Mouse (Mus musculus) kidney, postnatal 36 days (tissue): ENCODE measurements around the gene Mybbp1a.

Experiments used
- DNase-seq, 2 experiments: peaks; one replicate each; pipeline ENCODE4 v3.0.0; 2021 to 2022; ENCODE audit warnings: mixed read lengths in 2 of 2

Gene Mybbp1a

DNA sequence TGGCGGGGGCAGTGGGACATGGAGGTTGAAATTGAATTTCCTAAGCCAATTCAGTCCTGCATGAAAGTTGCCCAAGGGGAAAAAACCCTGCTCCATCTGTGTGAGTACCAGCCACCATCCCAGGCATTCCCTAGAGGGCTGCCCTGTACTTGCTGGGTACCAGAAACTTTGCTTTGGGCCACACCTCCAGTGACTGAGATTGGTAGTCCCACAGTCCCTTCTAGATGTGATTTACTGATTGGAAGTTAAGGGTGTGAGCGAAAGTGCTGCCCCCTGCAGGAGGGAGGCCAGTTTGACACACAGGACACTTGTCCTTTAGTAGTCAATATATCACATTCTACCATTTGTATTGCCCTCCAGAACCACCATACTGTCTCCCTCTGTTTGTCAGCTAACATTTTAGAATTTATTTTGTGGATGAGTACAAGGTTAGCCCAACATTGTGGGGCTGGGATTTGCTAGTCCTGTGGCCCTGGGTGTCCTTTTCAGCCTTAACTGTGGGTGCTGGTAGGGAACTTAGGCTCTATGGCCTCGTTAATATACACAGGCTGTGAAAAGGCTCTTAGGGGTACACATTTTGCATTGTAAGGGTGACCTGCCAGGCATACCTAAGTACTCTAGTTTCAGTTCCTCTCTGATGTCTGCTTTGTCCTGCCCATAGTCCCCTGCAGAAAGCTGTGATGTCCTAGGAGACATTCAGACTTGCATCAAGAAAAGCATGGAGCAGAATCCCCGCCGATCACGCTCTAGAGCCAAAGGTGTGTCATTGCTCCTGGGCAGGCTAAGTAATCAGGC is 5.4 kb downstream of the Mybbp1a start:
- DNase-seq: peak; percentile 54 to 79

DNA sequence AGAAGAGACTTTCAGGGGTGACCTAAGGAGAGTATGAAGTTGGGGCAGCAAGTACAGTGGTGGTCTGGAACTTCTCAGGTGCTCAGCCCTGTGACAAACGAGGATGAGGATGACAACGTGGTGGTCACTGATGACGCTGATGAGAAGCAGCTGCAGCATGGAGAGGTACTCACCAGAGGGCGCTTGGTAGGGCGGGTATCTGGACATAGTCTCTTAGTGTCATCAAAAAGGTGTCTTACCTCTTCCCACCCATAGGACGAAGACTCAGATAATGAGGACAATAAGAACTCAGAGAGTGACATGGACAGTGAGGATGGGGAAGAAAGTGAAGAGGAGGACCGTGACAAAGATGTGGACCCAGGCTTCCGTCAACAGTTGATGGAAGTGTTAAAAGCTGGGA is 6.3 kb downstream of the Mybbp1a start:
- no peak for DNase-seq

DNA sequence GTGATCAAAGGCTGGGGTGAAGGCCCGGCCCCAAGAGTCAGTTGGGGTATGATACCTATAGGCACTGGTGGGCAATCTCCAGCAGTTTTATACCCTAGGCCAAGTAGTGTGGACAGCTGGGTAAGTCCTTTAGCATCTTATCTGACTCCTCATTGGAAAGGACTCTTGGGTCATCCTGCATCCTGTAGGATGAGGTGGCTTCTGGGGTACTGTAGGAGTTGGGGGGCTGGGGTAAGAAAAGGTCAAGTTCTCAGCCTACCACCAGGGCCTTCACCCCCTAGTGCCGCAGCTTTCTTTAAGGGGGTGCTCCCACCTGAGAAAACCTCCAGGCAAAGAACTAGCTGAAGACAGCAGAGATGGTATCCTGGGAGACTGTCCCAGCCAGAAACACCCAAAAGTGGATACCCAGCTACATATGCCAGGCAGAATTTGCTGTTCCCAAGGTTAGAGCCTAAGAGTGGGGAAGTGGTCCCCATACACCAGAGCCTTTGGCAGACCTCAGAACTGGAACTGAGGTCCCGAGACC is 11.0 kb downstream of the Mybbp1a start:
- DNase-seq: no peak

DNA sequence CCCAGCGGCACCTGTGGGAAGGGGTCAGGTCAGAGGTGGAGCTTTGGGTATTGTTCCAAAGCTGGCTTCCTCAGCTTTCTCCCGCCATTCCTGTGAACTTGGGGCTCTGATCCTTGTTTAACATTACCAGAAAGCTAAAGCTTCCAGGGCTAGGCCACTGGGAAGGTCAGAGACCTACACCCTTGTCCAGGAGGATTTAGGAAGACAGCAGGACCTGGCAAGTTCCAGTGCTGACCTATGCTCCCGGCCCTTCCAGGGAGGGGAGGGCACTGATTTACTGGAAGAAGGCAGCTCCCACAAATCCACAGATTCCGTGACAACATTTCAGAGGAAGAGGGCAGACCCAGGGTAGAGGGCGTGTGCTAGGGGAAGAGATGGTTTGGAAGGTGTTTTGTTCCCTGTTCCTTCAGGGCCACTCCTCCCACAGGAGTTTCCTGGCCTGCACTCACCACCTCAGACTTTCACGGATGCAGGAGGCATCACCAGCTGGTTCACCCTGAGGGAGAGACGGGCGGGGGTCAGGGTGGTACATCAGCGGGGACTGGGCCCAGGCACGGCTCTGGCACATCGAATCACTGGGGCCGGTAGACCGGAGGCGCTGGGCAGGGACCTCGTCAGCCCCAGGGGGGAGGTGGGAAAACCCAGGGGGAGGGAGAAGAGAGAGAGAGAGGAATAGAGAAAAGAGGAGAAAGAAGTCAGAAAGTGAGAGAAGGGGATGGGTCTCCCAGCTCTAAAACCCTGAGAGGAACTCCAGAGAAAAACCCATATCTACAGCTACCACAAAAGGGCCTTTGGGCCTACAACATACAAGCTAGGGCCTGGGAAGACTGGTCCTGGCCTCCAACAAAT is 12.2 kb downstream of the Mybbp1a start:
- DNase-seq: no peak

DNA sequence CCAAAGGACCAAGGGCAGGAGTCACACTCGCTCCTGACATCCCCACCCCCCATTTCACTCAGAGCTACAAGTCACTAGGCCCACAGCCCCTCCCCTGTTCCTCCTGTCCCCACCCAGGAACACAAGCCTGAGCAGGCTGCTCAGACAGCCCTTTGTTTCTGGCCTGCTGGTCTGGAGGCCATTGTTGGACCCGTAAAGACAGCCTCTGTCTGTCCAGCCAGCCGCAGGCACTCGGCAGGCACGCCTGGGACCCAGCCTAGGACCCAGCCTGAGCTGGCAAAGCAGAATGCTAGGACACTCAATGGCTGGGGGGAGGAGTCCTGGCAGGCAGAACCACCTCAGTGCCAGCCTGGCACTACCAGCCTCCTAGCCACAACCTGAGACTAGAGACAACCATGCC is 14.5 kb downstream of the Mybbp1a start:
- no peak for DNase-seq

DNA sequence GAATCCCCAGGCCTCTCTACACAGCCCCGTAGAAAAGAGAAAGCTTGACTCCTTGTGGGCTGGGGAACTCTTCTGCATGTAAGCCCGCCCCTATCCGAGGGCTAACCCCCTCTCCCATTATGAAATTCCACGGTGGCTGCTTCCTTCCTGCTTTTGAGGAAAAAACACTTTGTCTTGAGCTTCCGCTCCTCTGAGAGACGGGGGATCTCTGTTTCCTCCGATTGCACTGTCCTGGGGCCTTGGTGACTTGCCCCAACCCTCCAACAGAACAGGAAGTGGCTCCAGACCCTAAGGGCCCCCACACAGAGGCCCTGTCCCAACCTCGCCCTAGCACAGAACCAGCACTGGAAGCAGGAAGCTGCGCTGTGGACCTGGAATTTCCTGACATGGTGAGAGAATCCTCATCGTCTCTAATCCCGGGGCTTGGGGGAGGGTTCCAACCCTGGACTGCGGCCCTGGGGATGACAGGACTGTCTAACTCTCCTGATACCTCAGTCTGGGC is 16.9 kb downstream of the Mybbp1a start:
- peak; percentile 63 to 66 for DNase-seq

DNA sequence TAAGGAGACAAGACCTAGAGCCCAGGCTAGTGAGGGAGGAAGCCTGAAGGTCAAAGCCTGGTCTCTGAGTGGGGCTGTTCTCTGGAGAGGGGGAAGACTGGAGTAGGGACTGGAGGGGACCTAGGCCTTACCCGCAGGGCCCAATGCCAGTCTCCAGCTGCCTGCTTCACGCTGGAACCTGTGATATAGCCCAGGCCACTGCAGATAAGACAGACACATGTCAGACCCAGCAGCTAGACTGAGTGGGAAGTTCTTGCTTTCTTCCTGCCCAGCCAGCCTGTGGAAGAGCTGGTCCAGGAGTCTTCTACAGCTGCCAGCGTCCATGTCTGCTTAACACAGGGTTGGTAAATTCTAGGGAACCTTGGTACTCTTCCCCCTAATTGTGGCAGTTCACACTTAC is 17.3 kb downstream of the Mybbp1a start:
- no peak for DNase-seq

DNA sequence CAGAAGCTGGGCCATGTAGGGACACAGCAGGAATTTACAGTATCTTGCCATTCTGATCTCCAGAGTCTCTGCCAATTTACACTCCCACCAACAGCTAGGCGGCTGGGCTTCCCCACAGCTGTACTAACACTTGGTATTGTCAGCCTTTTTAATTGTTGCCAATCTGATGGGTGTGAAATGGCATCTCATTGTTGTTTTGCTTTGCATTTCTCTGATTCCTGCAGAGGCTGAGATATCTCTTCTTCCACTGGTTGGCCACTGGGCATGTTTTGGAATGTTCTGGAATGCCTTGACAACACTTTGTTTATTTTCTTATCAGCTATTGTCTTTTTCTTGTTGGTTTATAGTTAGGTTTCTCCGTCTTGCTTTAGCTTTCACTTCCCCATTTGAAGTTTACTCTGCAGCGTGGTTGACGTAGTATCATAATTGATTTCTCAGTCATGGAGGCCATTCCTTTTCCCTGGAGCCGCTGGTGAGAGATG is 20.4 kb downstream of the Mybbp1a start:
- DNase-seq: peak in 1 of 2 experiments; percentile 21

DNA sequence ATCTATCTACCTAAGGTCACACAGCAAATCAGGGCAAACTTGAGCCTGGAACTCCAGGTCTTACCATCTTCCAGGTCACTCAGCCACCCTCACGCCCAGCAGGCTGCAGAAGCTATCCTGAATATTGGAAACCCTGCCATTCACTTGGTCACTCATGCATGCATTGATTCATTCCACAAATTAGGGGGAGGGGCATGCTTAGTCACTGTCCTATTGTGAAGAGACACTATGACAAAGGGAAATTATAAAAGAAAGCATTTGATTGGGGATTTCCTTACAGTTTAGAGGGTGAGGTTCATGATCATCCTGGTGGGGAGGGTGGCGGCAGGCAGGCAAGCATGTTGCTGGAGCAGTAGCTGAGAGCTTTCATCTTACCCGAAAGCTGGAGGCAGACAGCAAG is 23.7 kb downstream of the Mybbp1a start:
- no peak for DNase-seq

DNA sequence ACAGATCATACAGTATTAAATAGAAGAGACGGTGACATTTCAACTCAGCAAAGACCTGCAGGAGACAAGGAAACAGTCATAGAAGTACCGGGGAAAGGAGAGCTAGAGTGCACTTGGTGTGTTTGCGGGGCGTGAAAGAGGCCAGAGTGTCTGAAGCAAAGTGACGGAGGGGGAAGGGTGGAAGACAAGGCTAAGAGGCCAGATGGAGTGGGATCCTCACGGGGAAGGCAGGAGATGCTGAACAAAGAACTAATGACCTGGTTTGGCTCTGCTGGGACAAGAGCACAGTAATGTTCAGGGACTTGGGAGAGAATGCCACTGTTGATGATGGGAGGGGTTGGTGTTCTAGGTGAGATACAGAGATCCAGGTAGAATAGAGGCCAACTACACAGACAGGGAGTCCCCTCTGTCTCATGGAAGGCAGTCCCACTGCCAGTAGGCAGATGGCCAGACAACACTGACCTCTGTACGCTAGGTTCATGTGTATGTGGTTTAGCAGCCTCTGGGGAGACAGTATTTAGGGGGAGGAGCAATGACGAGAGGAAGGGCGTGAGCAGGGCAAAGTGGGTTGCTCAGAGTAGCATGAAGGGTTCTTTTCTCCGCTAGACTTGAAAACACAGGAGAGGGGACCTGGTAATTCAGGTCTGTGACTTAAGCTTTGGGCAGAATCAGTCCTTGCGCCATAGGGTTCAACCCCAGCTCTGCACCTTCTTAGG is 25.0 kb downstream of the Mybbp1a start:
- DNase-seq: no peak

DNA sequence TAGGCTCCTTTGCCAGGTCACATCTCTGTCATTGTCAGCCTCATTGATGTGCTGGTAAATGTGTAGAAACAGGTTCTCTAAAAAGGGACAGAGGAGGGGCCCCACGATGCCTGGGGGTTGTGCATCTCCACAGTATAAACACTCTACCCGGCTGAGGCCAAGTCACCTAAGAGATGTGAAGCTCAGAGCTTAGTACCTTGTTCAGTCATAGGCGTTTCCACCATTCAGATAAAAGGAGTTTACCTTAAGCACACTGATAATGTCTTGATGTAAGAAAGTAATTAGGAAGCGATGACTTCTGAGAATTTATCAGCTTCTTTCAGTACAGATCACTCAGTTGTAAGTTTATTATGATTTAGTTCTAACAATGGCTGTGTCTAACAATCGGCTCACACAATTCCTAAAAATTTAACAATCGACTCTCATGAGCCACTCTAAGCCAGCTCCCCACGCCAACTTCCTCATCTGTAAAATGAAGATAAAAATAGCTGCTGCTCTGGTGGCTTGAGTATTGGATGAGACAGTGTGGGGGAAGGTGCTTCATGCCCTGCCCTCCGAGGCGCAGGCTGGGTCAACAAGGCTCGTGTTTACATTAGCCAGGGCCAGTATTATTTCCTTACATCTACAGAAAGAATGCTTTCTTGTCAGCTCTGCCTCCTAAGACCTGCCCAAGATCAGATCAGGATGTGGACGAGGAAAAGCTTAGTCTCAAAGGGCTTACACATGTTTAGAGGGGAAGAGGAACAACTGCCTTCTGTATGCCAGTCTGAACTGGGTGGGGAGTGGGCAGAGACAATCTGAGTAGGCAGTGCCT is 25.7 kb downstream of the Mybbp1a start:
- no peak for DNase-seq

DNA sequence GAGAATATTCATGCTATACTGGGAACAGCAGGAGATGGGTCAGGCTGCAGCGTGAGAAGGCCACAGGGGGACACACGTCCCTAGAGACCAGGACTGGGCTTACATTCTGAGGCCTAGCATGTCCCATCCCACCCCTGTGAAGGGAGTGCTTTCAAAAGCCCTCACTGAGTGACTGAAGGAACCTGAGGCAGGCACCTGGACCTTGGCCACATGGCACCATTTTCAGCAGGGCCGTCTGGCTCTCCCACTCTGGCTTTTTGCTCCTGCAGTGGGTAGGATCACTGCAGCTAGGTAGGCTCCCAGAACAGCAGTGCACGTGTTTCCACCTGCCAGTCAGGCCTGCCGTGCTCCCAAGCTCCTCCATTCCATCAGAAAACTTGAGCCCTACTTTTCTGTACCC is 27.4 kb downstream of the Mybbp1a start:
- no peak for DNase-seq

DNA sequence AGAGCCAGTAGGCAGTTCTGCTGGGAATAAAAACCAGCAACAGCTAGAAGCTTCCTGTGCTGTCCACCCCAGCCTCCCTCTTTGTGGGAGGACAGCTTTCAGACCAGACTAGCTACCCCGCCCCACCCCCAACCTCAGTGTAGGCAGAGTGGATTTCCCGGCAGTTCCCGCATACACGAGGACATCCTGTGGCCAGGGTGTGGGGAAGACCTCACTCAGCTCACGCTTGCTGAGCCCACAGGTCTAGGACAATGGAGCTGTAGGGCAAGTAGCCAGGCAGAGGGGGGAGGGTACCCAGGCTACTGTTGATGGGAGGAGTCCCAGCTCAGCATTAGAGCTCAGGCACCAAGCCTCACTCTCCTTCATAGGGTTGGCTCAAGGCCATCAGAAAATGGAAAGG is 28.1 kb downstream of the Mybbp1a start:
- peak; percentile 88 to 89 for DNase-seq

DNA sequence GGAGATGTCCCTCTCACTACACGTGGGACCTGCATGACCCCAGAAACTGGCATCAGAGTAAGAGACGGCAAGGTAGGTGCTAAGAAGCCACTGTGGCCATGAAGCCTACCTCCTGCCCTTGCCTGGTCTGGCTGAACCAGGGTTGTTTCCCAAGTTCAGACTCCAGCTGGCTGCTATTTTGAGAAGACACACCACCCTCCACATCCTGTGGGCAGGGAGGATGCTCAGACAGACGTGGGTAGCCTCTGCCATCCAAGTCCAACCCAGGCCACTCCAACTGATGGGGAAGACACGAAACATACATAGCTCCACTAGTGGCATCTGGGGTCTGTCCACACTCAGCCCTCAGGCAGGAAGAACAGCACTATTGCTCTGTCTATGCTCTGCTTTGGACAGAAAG is 28.8 kb downstream of the Mybbp1a start:
- no peak for DNase-seq

DNA sequence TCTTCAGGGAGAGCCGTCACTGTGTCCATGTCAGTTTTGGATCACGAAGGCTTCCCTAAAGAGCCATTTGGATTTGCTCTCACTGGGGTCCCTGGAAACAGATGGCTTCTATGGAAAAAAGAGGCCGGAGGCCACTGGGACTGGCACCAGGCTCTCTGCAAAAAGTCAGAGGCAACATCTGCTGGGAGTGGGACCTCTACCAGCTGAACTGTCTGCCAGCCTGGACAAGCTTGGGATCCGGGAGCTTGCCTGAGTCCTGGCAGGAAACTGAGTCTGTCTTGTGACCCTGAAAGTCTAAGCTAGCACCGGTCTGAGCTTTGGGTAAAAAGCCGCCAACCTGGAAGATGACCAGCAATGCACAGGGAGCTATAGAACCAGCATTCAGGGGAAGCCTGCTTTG is 30.2 kb downstream of the Mybbp1a start:
- DNase-seq: no peak

DNA sequence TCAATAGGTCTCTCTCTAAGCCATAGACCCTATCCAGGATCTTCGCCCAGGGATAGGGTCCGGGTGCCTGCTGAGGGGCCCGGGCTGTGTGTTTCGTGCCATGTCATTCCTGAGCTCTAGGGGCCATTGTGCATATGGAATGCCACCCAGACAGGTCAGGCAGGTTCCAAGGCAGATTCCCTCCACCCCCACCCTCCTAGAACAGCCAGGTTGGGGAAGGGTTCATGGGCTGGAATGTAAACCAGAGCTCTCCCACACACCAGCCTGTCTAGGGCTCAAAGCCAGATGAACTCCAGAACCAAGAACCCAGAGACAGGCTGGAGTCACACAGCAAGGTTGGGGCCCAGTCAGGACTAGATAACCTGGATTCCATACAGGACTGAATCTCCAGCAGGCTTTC is 32.4 kb downstream of the Mybbp1a start:
- DNase-seq: no peak

DNA sequence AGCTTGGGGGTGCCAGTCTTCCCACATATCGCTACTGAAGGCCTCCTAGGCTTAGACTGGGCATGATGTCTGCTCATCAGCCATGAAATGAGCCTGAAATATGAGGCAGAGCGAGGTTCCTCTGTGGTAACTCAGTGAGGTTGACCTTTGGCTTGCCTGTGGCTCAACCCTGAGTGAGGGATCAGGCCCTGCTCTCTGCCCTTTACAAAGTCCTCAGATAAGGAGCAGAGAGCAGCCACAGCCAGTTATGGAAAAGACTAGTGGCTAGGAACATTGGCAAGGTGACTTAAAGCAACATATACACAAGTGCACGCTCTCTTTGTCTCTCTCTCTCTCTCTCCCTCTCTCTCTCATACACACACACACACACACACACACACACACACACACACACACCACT is 33.8 kb downstream of the Mybbp1a start:
- DNase-seq: peak; percentile 49 to 64

DNA sequence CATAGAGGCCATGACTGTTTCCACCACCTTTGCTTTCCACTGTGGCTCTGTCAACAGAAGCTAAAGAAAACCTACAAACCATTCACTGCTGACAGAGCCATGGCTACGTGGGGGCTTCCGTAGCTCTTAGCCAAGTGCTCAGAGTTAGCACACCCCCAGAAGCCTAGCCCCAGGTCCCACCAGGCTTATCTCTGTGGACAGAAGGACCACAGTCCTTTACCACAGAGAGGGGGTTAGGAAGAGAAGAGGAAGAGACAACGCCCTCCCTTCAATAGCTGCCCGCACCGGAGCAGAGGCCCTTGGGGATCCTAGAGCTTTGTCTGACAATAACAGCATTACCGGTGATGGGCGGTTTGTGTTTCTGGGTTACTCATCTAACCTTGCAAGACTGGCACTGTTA is 34.3 kb downstream of the Mybbp1a start:
- no peak for DNase-seq

DNA sequence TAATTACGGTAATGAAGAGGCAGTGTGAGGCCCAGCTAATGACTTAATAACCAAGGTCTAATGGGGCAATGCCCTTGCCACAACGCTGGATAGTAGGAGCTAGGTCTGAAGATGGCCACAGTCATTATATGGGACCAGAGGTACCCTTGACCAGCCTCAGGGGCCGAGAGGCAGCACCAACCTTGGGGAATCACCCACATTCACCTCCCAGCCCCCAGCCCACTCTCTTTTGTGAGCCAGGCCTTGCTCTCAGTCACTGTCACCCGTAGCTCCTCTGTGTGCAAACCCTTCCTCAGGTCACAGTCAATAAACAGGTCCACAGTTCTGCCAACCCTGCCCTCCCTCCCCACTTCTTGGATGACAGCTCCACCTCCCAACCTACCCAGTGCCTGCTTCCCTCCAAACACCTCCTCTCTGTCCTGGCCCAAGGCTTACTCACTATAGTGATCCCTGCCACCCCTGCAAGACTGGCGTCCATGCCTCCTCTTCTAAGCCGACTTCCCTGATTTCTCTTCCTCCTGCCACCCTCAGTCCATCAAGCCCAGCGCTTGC is 35.0 kb downstream of the Mybbp1a start:
- no peak for DNase-seq

DNA sequence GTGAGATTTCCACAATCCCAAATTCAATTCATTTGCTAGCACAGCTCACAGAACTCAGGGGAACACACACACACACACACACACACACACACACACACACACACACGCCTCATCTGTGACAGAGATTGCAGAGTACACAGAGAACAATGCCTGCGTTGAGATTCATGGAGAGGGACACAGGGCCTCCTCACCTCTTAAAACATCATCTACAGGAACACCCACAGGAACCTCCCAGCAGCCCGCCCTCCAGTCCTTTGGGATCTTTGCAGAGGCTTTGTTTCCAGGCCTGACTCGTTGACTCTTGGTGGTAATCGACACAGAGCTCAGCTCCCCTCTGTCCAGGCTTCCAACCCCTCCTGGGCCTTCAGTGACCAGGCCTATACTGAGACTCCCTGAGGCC is 36.0 kb downstream of the Mybbp1a start:
- DNase-seq: no peak

DNA sequence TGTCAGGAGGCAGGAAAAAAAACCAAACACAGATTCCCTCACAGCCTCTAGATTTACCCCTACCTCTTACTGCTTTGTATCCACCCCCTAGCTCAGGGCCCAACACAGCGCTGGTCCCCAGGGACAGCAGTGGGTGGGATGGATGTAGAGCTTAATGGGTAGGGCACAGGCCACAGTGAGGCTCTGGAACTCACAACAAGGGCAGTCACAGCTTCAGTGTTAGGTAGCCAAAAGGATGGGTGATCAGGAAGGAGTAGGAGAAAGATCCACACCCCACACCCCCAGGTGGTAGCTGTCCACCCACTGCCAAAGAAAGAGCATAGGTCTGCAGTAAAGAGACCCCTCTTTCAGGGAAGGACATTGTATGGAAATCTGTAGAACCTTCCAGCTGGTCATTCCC is 36.5 kb downstream of the Mybbp1a start:
- no peak for DNase-seq

DNA sequence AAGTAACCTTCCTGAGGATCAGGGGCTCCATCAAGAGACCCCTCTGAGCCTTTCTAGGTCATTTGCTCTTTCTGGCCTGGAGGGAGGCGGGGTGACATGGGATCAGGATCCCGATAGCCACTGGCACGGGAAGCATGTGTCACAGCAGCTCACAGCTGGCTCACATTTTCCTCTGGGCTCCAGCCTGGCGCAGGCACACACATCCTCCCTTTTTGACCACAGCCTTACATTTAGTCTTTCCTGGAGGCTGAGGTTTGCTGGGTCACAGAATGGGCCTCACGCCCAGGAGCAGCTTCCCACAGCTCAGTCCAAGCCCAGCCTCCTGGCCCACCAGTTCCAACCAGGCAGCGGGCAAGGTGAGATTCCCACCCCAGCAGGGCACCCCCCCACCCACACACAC is 37.1 kb downstream of the Mybbp1a start:
- DNase-seq: peak; percentile 33 to 40
